Mouse (Mus musculus): ENCODE measurements around the gene Ciita.

DNA sequence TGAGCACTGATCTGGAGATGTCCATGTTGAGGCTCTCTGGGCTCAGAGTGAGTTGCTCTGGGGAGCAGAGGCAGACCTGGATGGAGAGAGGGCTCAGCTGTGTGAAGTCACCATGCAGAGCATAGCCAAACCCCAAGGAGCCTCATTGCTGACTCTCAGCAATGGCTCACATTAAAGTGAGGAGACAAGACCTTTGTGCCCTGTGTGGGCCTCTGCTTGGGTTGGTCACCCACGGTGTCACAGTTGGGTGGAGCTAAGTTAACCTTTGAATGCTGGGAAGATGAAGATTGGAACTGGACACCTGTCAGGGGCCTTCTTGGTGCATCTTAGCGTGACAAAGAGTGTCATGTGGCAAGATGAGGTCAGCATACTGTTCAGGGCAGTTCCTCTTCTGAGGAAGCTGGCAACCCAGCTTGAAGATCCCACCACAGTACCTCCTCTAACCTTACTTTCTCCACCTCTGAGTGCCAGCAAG, 16.0 kb downstream of the Ciita start:
- TF ChIP-seq CTCF (IDR thresholded peaks at IDR 0.05; ENCODE audit: insufficient read depth, low read length), result no peak
- TF ChIP-seq POLR2A (IDR thresholded peaks at IDR 0.05; ENCODE audit: borderline replicate concordance, extremely low read depth, low read depth, low read length), result no peak
